9 mouse cellular contexts compared by ENCODE assay signal in the genomic region with DNA sequence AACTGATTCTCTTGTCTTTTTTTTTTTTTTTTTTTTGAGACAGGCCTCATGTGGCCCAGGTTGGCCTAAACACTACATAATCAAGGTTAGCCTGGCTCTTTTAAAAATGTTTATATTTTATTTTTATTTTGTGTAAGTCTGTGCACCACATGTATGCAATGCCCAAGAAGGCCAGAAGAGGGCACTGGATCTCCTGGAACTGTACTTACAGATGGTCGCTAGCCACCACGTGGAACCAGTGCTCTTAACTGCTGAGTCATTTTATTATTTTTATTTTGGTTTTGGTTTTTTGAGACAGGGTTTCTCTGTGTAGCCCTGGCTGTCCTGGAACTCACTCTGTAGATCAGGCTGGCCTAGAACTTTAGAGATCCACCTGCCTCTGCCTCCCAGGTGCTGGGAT. TPM values are rescaled to one million over a fixed set of nuclear protein-coding genes. Genes with fewer than 3 reads are reported as not detected.
A peak's percentile ranks its signal among the peaks of the same experiment; 100 is the strongest.
DNase-seq lines count a peak whose midpoint lies in the region; ATAC-seq lines count a peak whose summit lies in the region.
"Had no signal": no experiment of that assay in that cellular context is flagged by ENCODE, and none has a peak within 500 bp of the region (broad histone marks: within the 10 kb centered on the region; RNA-seq: fewer than 3 reads in every experiment).

No protein-coding gene starts in this region.

- WGBS in heart, embryonic 12.5 days, result 55% methylated on average over 2 of the region's 2 CpGs

- H3K9ac ChIP-seq in heart, embryonic 12.5 days, result no peak overlapping the region
- H3K9ac ChIP-seq: lung, embryonic 15.5 days had no signal

- intact Hi-C loops in heart, postnatal 36 days (cut with DNase I), result loop anchor here (5.0 kb wide), 1 partner anchor 206 kb away; no protein-coding TSS in a partner anchor

- H3K4me3 ChIP-seq in heart, embryonic 12.5 days, result no peak overlapping the region
- H3K4me3 ChIP-seq: lung, embryonic 15.5 days had no signal

- H3K4me2 ChIP-seq in heart, embryonic 12.5 days, result no peak overlapping the region
- H3K4me2 ChIP-seq: lung, embryonic 15.5 days had no signal

- H3K27me3 ChIP-seq in heart, embryonic 12.5 days (replicated peaks), result no peaks in the 10 kb centered on the region
- H3K27me3 ChIP-seq: lung, embryonic 15.5 days had no signal

- no peaks in the 10 kb centered on the region for H3K4me1 ChIP-seq in heart, embryonic 12.5 days (replicated peaks)
- H3K4me1 ChIP-seq: lung, embryonic 15.5 days had no signal

- no peak for ATAC-seq in heart, embryonic 12.5 days (ENCODE audit: insufficient number of reproducible peaks, low FRiP score)

- H3K9me3 ChIP-seq in heart, embryonic 12.5 days (replicated peaks), result 0 out of 2 replicates have a peak, but pooled peaks cover 3% of the 10 kb centered on the region
- H3K9me3 ChIP-seq: lung, embryonic 15.5 days had no signal

- peak; percentile 31 to 65 for DNase-seq in heart, postnatal 36 days
- DNase-seq in 416B (ENCODE audit: low read depth) (peak; percentile 94), MEL-GATA-1-ER (ENCODE audit: extremely low read depth, low read depth) (peak; percentile 83)
- peak; percentile 70 for DNase-seq in heart, postnatal 4 days
- peak; percentile 32 for DNase-seq in spleen, adult 12 weeks (ENCODE audit: low spot score)
- no peak for DNase-seq in right cerebral cortex, adult 18-20 months
- DNase-seq in ovary, postnatal 36 days (ENCODE audit: low spot score), result no peak

- H3K36me3 ChIP-seq in heart, embryonic 12.5 days, result no peaks in the 10 kb centered on the region
- H3K36me3 ChIP-seq: lung, embryonic 15.5 days had no signal

- H3K27ac ChIP-seq in heart, embryonic 12.5 days (ENCODE audit: poor library complexity, severe bottlenecking), result no peak overlapping the region
- H3K27ac ChIP-seq: lung, embryonic 15.5 days had no signal

RNA-seq across cellular contexts. Expression of gene Zfp710, which starts 13.1 kb away (rescaled TPM):
- total RNA-seq in heart, postnatal 36 days (2021), result 10 to 100 TPM; 27.4 to 28.0 TPM
- 13.5 and 13.7 TPM in 2 replicates for polyA plus RNA-seq in heart, embryonic 12.5 days (2016; fragmentation: Nextera tagmentation; extraction: Ambion mirVana)
- 10 to 100 TPM; 20.3 to 20.7 TPM for total RNA-seq in heart, postnatal 4 days (2021)

Comparison
In these comparisons a context has a peak if more than half of its experiments do, and no peak if none do; other contexts are left out.
1. DNase-seq: peak in heart, postnatal 36 days (2 of 2), 416B (single experiment), MEL-GATA-1-ER (single experiment), heart, postnatal 4 days (single experiment) and spleen, adult 12 weeks (single experiment); none in right cerebral cortex, adult 18-20 months (single experiment) and ovary, postnatal 36 days (single experiment).